In the genomic region with DNA sequence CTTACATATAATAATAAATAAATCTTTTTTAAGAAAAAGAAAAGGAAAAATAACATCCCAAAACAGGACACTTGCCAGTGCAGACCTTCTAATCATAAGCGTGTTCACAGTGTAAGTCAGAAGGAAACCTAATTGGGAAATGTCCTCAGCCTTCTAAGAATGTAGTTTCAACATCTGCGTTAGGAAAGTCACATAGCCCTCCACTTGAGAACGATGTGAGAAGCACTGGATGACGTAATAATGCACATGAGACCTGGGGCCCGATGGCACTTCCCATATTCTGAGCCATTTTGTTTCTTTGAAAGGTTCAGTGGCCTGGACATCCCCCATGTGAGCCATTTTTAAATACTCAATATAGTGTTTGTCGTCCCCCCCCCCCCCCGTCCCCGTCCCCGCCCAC, we compare ENCODE assay signal across 26 mouse cellular contexts.
DNase-seq lines count a peak whose midpoint lies in the region; ATAC-seq and TF ChIP-seq lines count a peak whose summit lies in the region.
"Had no signal": no experiment of that assay in that cellular context is flagged by ENCODE, and none has a peak within 500 bp of the region (broad histone marks: within the 10 kb centered on the region; RNA-seq: fewer than 3 reads in every experiment).

No protein-coding gene starts in this region.

- no peak for ATAC-seq in liver, embryonic 14.5 days (ENCODE audit: insufficient read depth)
- peak; percentile 58 for ATAC-seq in common myeloid progenitor, adult 5-6 weeks (replicated peaks; ENCODE audit: low read depth, poor library complexity, severe bottlenecking)
- peak; percentile 95 for ATAC-seq in megakaryocyte, adult 5-6 weeks (ENCODE audit: poor library complexity, severe bottlenecking)
- ATAC-seq: forebrain, embryonic 16.5 days; midbrain, embryonic 16.5 days; Patski had no signal

- H3K27ac ChIP-seq in liver, embryonic 14.5 days = no peak overlapping the region
- H3K27ac ChIP-seq in thymus, adult 2 months (ENCODE audit: control insufficient read depth, insufficient read depth, low read length) = no peak overlapping the region
- H3K27ac ChIP-seq: embryonic facial prominence, embryonic 13.5 days; hindbrain, embryonic 10.5 days; hindbrain, embryonic 15.5 days; limb, embryonic 13.5 days; neural tube, embryonic 12.5 days had no signal

- no peaks in the 10 kb centered on the region for H3K4me1 ChIP-seq in liver, embryonic 14.5 days (replicated peaks; ENCODE audit: control insufficient read depth in 2 of 2, insufficient read depth in 2 of 2, low read length in 1 of 2)
- no peaks in the 10 kb centered on the region for H3K4me1 ChIP-seq in thymus, adult 2 months (replicated peaks; ENCODE audit: control insufficient read depth, insufficient read depth, low read length)
- H3K4me1 ChIP-seq: embryonic facial prominence, embryonic 13.5 days; hindbrain, embryonic 10.5 days; hindbrain, embryonic 15.5 days; limb, embryonic 13.5 days; neural tube, embryonic 12.5 days had no signal

- DNase-seq in liver, embryonic 14.5 days (ENCODE audit: low read depth in 3 of 3, low spot score in 3 of 3) = peak; percentile 2 to 14 (median 6)
- no peak for DNase-seq in liver
- peak; percentile 31 for DNase-seq in lung, postnatal 10 days
- no peak for DNase-seq in cerebellum, postnatal 25 days
- DNase-seq in thymus, adult 2 months = no peak
- DNase-seq in kidney, postnatal 10 days = no peak
- DNase-seq: adrenal gland, postnatal 25 days; cerebellum, adult 2 months; cerebellum, postnatal 36 days; heart, postnatal 14 days; kidney, adult 18-20 months; kidney, postnatal 4 days; right cerebral cortex, adult 18-20 months; thymus, postnatal 14 days had no signal

- H3K36me3 ChIP-seq in liver, embryonic 14.5 days (replicated peaks; ENCODE audit: control insufficient read depth, insufficient read depth, low read depth) = no peaks in the 10 kb centered on the region
- no peaks in the 10 kb centered on the region for H3K36me3 ChIP-seq in thymus, adult 2 months (ENCODE audit: control insufficient read depth, insufficient read depth, low read length)
- H3K36me3 ChIP-seq: embryonic facial prominence, embryonic 13.5 days; hindbrain, embryonic 10.5 days; hindbrain, embryonic 15.5 days; limb, embryonic 13.5 days; neural tube, embryonic 12.5 days had no signal

- H3K4me3 ChIP-seq in liver, embryonic 14.5 days (ENCODE audit: insufficient read depth in 1 of 2, low read depth in 2 of 2, low read length in 2 of 2) = no peak overlapping the region
- H3K4me3 ChIP-seq in thymus, adult 2 months (ENCODE audit: control insufficient read depth, insufficient read depth, low read length) = no peak overlapping the region
- H3K4me3 ChIP-seq: embryonic facial prominence, embryonic 13.5 days; hindbrain, embryonic 10.5 days; hindbrain, embryonic 15.5 days; limb, embryonic 13.5 days; myocyte; neural tube, embryonic 12.5 days had no signal

- TF ChIP-seq CTCF in liver, embryonic 14.5 days (IDR thresholded peaks at IDR 0.05; ENCODE audit: low read depth) = no peak
- no peak for TF ChIP-seq CTCF in thymus, adult 2 months (IDR thresholded peaks at IDR 0.05; ENCODE audit: borderline replicate concordance, control insufficient read depth, extremely low read depth, insufficient read depth, low read length, poor library complexity)

- TF ChIP-seq EP300 in liver, embryonic 14.5 days (IDR thresholded peaks at IDR 0.05; ENCODE audit: low read depth) = no peak

- H3K27me3 ChIP-seq in liver, embryonic 14.5 days (ENCODE audit: control insufficient read depth, insufficient read depth, low read length) = no peaks in the 10 kb centered on the region
- H3K27me3 ChIP-seq in thymus, adult 2 months (ENCODE audit: control insufficient read depth, insufficient read depth, low read length) = no peaks in the 10 kb centered on the region
- H3K27me3 ChIP-seq: embryonic facial prominence, embryonic 13.5 days; hindbrain, embryonic 15.5 days; limb, embryonic 13.5 days; neural tube, embryonic 12.5 days; Patski had no signal

- H3K4me2 ChIP-seq in liver, embryonic 14.5 days (ENCODE audit: low read depth) = no peak overlapping the region
- H3K4me2 ChIP-seq: embryonic facial prominence, embryonic 13.5 days; hindbrain, embryonic 15.5 days; limb, embryonic 13.5 days; midbrain, embryonic 11.5 days; neural tube, embryonic 12.5 days had no signal

- 55% methylated on average over 6 of the region's 9 CpGs for WGBS in liver, embryonic 14.5 days (ENCODE audit: insufficient replicate concordance)
- WGBS in thymus, adult 2 months = 90% methylated on average over 9 of the region's 9 CpGs

- no peak overlapping the region for H3K9ac ChIP-seq in liver, embryonic 14.5 days (replicated peaks)
- H3K9ac ChIP-seq: embryonic facial prominence, embryonic 13.5 days; hindbrain, embryonic 15.5 days; limb, embryonic 13.5 days; neural tube, embryonic 12.5 days had no signal

- TF ChIP-seq POLR2A in thymus, adult 2 months (IDR thresholded peaks at IDR 0.05; ENCODE audit: control insufficient read depth, extremely low read depth, insufficient read depth, low read length, poor library complexity) = no peak

- no peaks in the 10 kb centered on the region for H3K9me3 ChIP-seq in liver, embryonic 14.5 days (ENCODE audit: control insufficient read depth, low read length)
- H3K9me3 ChIP-seq: embryonic facial prominence, embryonic 13.5 days; hindbrain, embryonic 10.5 days; hindbrain, embryonic 15.5 days; limb, embryonic 13.5 days; neural tube, embryonic 12.5 days had no signal

Comparison
In these comparisons a context has a peak if more than half of its experiments do, and no peak if none do; other contexts are left out.
1. DNase-seq: peak in liver, embryonic 14.5 days (3 of 3) and lung, postnatal 10 days (single experiment); none in liver (single experiment), cerebellum, postnatal 25 days (0 of 2), thymus, adult 2 months (single experiment) and kidney, postnatal 10 days (single experiment).